Mouse (Mus musculus) urinary bladder, postnatal 10 days (tissue): Measurements from ENCODE around the gene Fcrls.

Experiments used
- DNase-seq: peaks from one replicate; pipeline ENCODE4 v3.0.0; 2022; ENCODE audit warnings: low spot score

Gene Fcrls

DNA sequence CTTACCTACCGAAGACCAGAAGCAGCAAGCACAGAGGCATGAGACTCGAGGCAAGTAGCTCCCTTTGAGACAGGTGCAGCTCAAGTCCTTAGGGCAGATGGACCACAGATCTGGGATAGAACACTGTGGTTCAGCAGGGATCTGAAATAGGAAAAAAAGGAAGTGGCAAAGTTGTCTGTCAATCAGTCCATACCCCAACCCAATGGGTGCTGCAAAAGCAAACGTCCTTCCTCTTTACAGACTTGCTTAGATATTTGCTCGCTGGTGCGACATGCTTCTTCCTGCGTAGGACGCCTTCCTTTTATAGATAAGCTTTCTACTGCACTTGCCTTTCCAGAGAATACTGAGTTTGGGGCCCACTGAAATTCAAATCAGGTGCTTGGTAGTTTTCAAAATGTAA is at the start of gene Fcrls:
Gene Fcrls (minus strand): TSS at position 303 of the 400 bp plus-strand sequence.
- DNase-seq: no peak

- no peak for DNase-seq
Measured at GRCm38 (mm10) chr3:87309922-87310321, 46.4 kb upstream of the Fcrls start.

DNA sequence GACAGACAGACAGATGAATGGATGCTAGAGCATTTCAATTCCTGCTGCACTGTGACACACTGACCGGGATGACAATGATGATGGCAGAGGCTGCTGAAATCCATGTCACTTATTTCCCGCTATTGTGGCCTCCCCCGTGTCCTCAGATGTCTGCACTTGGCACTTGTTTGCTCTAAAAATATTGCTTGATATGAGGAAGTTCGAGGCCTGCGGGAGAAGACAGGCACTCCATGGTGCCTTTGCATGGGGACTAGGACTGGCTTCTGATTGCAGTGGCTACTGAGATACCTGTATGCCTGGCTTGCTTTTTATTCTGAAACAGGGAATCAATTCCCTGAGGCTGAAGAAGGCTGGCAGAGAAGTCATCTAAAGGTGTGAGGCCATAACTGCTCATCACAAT is 36.4 kb upstream of the Fcrls start:
- no peak for DNase-seq

- no peak for DNase-seq
Measured at GRCm38 (mm10) chr3:87274372-87274771, 10.8 kb upstream of the Fcrls start.

GRCm38 (mm10) chr3:87266581-87266980 is 3.0 kb upstream of the Fcrls start:
- no peak for DNase-seq

- DNase-seq: no peak
Measured at GRCm38 (mm10) chr3:87255239-87255638, 8.3 kb downstream of the Fcrls start.

DNA sequence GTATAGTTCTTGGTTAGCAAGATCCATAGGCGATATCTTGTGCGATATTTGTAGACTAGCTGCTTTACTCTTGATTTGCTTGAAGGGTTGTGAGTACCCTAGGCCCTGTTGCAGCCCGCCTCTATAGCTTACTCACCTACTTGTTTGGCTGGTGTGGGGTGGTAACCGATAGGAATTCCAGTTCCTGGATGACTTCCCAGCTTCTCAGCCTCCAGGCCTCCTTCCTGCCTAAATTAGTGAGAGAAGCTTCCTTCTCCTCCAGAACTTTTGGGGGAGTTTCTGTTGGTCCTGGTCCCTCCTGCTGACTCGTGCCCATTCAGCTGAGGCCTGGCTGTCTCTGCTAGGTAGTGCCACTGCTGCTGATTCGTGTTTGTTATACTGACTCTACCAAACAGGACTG is 14.0 kb downstream of the Fcrls start:
- no peak for DNase-seq

GRCm38 (mm10) chr3:87247292-87247691 is 16.2 kb downstream of the Fcrls start:
- DNase-seq: no peak

GRCm38 (mm10) chr3:87243654-87244053 is 19.9 kb downstream of the Fcrls start:
- no peak for DNase-seq

- DNase-seq: no peak
Measured at GRCm38 (mm10) chr3:87240909-87241308, 22.6 kb downstream of the Fcrls start.

DNA sequence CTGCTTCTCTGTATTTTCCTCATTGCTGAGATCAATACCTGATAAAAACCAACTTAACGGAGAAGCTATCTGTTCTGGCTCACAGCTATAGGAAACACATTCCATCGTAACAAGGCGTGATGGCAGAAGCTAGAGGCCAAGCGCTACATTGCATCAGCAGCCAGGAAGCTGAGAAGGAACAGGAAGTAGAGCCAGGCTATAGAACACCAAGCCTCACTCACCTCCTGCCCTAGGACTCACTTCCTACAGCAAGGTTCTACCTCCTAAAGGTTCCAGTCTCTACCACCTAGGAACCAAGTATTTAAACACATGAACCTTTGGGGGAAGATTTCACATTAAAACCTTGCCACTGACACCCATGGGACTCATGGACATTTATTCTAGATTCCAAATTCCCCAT is 39.9 kb downstream of the Fcrls start:
- DNase-seq: no peak

DNA sequence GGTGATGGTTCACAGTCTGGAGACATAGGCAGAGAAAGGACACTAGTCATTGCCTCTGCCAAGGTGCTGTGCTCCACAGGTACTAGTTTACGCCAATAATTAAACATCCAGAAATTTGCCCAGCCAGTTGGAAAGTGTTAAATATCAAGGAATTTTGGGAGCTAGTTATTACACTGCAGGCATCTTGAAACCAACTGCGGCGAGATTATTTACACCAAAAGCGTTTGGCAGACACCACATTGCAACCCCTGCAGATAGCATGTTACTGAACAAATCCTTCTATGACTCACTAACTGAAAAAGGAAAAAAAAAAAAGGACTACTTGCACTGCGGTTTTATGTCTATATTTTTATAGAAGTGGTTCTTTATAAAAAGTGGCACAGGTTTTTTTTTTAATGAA is 41.2 kb downstream of the Fcrls start:
- no peak for DNase-seq

DNA sequence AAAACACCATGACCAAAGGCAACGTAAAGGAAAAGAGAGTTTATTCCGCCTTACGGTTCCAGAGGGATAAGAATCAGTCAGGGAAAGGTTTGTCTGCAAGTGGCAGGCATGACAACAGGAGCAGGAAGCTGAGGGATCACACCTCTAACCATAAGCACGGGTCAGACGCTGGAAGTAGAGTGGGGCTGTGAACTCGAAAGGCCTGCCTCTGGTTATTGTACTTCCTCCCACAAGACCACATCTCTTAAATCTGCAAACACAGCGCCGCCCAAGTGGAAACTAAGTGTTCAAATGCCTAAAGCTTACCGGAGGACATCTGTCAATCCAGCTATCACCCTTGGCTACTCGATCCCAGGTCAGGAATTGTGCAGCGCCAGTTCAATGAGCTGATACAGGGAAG is 48.4 kb downstream of the Fcrls start:
- DNase-seq: no peak

GRCm38 (mm10) chr3:87214221-87214864 is 49.2 kb downstream of the Fcrls start:
- DNase-seq: no peak

GRCm38 (mm10) chr3:87206336-87207075 is 57.0 kb downstream of the Fcrls start:
- DNase-seq: no peak
